Mouse (Mus musculus): Measurements from ENCODE around the gene Myo1b.

DNA sequence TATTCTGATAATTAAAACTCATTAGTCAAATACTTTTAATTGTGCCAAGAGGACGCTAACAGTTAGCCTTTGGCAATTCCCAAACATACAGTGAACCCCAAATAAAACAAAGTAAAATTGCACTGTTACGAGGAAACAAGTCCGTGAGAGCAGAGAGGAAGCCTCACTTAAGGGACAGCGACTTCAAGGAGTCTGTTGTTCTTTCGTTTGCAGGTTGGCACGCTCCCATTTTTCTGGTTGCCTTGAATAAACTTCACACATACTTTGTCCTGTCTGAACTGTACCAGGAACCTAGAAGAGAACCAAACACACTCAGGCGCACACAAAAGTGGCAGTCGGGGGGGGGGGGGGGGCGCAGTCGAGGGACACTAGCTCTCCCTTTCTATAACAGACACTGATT lies 164.9 kb downstream of the Myo1b start:
- no peak for TF ChIP-seq EP300 (optimal IDR thresholded peaks at IDR 0.05)
- no peak for TF ChIP-seq CTCF (IDR thresholded peaks at IDR 0.05; ENCODE audit: low read depth)
